Mouse (Mus musculus): ENCODE results near the gene Klc1. TPM values are rescaled to one million over a fixed set of nuclear protein-coding genes. Genes with fewer than 3 reads are reported as not detected.

The Klc1 gene
- polyA plus RNA-seq, 1 experiment, result 103 TPM

GRCm38 (mm10) chr12:111830375-111830774 lies 71.7 kb downstream of the Klc1 start:
- TF ChIP-seq CTCF (IDR thresholded peaks at IDR 0.05; ENCODE audit: borderline replicate concordance, insufficient read depth, low read length) (no peak), POLR2A (IDR thresholded peaks at IDR 0.05; ENCODE audit: low read depth, low read length) (no peak)
- H3K4me3 ChIP-seq (ENCODE audit: insufficient read depth, low read length), result no peak overlapping the region
- H3K27ac ChIP-seq (ENCODE audit: insufficient read depth, low read length), result no peak overlapping the region
- H3K4me1 ChIP-seq (ENCODE audit: control insufficient read depth, insufficient read depth, low read length), result no peaks in the 10 kb centered on the region

GRCm38 (mm10) chr12:111832643-111833042 lies 74.0 kb downstream of the Klc1 start:
- Histone ChIP-seq H3K4me3 (ENCODE audit: insufficient read depth, low read length) (no peak overlapping the region), H3K4me1 (ENCODE audit: control insufficient read depth, insufficient read depth, low read length) (no peaks in the 10 kb centered on the region), H3K27ac (ENCODE audit: insufficient read depth, low read length) (no peak overlapping the region)
- TF ChIP-seq CTCF (IDR thresholded peaks at IDR 0.05; ENCODE audit: borderline replicate concordance, insufficient read depth, low read length), result no peak
- no peak for TF ChIP-seq POLR2A (IDR thresholded peaks at IDR 0.05; ENCODE audit: low read depth, low read length)

DNA sequence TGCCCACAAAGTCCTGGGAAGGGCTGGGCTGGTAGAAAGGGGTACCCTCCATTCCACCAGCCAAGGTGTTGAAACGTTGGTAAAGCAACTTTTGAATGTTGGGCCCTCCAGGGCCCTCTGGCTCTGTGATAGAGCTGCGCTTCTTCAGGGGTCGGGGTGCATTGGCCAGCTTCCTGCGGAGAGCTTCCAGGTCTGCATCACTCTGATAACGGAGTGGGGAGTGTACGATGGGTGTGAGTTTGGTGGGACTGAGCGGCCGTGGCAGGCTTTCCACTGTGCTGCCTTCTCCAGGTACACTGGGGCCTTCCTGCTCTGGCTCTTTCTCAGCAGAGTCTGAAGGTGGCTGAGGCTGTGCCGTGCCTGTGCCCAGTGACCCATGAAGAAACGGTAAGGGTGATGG lies 74.8 kb downstream of the Klc1 start:
- no peaks in the 10 kb centered on the region for H3K4me1 ChIP-seq (ENCODE audit: control insufficient read depth, insufficient read depth, low read length)
- no peak for TF ChIP-seq POLR2A (IDR thresholded peaks at IDR 0.05; ENCODE audit: low read depth, low read length)
- no peak overlapping the region for H3K4me3 ChIP-seq (ENCODE audit: insufficient read depth, low read length)
- no peak overlapping the region for H3K27ac ChIP-seq (ENCODE audit: insufficient read depth, low read length)

DNA sequence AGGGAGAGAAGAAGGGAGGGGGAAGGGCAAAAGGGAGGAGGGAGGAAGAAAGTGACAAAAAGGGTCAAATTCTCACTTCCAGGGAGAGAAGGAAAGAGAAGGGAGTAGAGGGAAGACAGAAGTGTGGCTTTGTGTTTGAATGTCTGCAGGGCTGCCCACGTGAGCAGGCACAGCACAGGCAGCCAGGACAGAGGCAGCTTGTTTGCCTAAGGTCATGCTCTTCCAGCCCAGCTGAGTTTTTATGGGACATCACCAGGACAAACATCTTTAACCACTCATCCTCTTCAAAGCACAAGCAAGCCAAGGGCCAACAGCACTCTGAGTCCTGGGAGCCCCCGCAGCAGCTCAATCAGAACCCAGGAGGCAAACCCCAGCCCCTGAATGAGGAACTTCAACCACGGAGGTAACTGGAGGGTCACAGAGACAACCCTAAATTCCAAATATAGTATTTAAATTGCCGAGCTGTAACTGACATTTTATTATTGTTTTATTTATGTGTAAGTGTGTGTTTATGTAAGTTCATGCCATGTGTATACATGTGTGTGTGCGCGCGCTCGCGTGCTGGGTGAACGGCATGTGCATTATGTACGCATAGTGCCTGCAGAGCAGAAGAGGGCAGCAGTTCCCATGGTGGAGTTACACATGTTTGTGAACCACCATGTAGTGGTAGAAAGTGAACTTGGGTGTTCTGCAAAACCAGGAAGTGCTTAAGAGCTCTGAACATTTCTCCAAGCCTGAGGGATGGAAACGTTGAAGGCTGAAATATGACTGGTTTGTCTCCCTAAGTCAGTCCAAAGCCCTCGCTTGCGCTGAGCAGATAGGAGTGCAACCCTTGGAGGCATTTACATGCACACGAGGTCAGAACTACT lies 84.2 kb downstream of the Klc1 start:
- no peak overlapping the region for H3K4me3 ChIP-seq (ENCODE audit: insufficient read depth, low read length)
- H3K4me1 ChIP-seq (ENCODE audit: control insufficient read depth, insufficient read depth, low read length), result no peaks in the 10 kb centered on the region
- H3K27ac ChIP-seq (ENCODE audit: insufficient read depth, low read length), result no peak overlapping the region
- TF ChIP-seq CTCF (IDR thresholded peaks at IDR 0.05; ENCODE audit: borderline replicate concordance, insufficient read depth, low read length), result peak; percentile 19; the same call in 1 of the 2 replicates
- no peak for TF ChIP-seq POLR2A (IDR thresholded peaks at IDR 0.05; ENCODE audit: low read depth, low read length)

DNA sequence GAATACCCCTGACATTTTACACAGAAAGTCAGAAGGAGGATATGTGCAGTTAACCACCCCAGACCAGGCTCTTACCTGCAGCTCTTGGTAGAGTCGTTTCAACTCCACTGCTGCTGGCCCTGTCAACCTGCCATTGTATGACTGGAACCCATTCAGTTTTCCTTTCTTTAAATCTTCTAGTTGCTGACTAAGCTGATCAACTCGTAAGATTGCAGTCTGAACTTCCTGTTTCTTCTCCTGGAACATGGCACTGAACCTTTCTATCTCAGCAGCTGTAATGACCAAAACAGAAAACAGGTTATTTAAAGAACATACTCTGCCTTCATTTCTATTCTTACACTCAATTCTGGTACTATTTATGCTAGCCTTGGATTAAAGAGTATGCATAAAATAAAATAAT lies 84.8 kb downstream of the Klc1 start:
- TF ChIP-seq CTCF (IDR thresholded peaks at IDR 0.05; ENCODE audit: borderline replicate concordance, insufficient read depth, low read length) (no peak), POLR2A (IDR thresholded peaks at IDR 0.05; ENCODE audit: low read depth, low read length) (no peak)

GRCm38 (mm10) chr12:111845953-111846352 lies 87.3 kb downstream of the Klc1 start:
- TF ChIP-seq CTCF (IDR thresholded peaks at IDR 0.05; ENCODE audit: borderline replicate concordance, insufficient read depth, low read length) (no peak), POLR2A (IDR thresholded peaks at IDR 0.05; ENCODE audit: low read depth, low read length) (no peak)
- H3K4me3 ChIP-seq (ENCODE audit: insufficient read depth, low read length), result no peak overlapping the region
- H3K4me1 ChIP-seq (ENCODE audit: control insufficient read depth, insufficient read depth, low read length), result no peaks in the 10 kb centered on the region
- H3K27ac ChIP-seq (ENCODE audit: insufficient read depth, low read length), result no peak overlapping the region

More for the DNA sequence above, 84.8 kb downstream of the Klc1 start:
- H3K27ac ChIP-seq (ENCODE audit: insufficient read depth, low read length), result no peak overlapping the region
- no peak overlapping the region for H3K4me3 ChIP-seq (ENCODE audit: insufficient read depth, low read length)
- H3K4me1 ChIP-seq (ENCODE audit: control insufficient read depth, insufficient read depth, low read length), result no peaks in the 10 kb centered on the region

DNA sequence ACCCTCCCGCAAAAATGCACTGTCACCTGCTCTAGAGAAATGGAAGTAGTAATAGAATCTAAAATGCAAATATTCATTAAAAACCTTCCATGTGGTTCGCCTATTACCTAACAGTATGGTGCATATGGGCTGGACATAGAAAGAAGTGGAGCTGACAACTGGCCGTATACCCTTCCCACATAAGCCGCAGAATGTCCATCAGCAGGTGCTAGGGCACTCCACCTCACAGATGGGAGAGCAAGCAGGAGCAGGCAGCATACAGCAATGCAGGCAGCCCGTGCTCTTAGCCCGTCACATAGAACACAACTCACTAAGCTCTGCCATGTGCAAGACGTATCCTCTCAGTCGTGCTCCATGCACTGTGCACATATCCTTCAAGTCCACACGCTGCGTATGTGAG lies 88.2 kb downstream of the Klc1 start:
- Histone ChIP-seq H3K4me1 (ENCODE audit: control insufficient read depth, insufficient read depth, low read length) (peaks cover 2% of the 10 kb centered on the region; the same call in 1 of the 2 replicates), H3K4me3 (ENCODE audit: insufficient read depth, low read length) (no peak overlapping the region), H3K27ac (ENCODE audit: insufficient read depth, low read length) (no peak overlapping the region)
- no peak for TF ChIP-seq CTCF (IDR thresholded peaks at IDR 0.05; ENCODE audit: borderline replicate concordance, insufficient read depth, low read length)
- no peak for TF ChIP-seq POLR2A (IDR thresholded peaks at IDR 0.05; ENCODE audit: low read depth, low read length)

DNA sequence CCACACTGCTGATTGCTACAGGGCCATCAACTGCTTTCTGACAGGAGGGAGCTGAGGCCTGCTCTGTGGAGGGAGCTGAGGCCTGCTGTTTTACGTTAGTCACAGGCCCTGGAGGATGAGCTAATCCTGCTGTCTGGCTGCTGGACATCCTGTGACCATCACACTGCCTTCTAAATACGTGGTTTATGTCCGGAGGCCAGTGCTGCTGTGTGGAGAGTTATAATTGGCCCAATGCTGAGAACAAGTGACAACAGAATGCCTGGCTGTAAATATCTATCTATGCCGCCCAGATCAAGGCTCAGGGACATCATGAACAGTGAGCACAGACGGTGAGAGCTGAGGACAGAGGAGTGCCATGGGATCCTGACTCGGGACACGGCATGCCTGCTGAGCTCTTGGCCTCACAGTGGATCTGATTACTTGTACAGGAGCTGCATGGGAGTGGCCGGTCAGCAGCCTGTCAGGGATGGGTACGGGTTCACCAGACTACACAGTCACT lies 89.7 kb downstream of the Klc1 start:
- TF ChIP-seq POLR2A (IDR thresholded peaks at IDR 0.05; ENCODE audit: low read depth, low read length) (no peak), CTCF (IDR thresholded peaks at IDR 0.05; ENCODE audit: borderline replicate concordance, insufficient read depth, low read length) (no peak)

GRCm38 (mm10) chr12:111851235-111851634 lies 92.6 kb downstream of the Klc1 start:
- no peak overlapping the region for H3K27ac ChIP-seq (ENCODE audit: insufficient read depth, low read length)
- peaks cover 10% of the 10 kb centered on the region for H3K4me1 ChIP-seq (ENCODE audit: control insufficient read depth, insufficient read depth, low read length)
- no peak overlapping the region for H3K4me3 ChIP-seq (ENCODE audit: insufficient read depth, low read length)
- TF ChIP-seq POLR2A (IDR thresholded peaks at IDR 0.05; ENCODE audit: low read depth, low read length), result no peak
- no peak for TF ChIP-seq CTCF (IDR thresholded peaks at IDR 0.05; ENCODE audit: borderline replicate concordance, insufficient read depth, low read length)

More for the DNA sequence above, 89.7 kb downstream of the Klc1 start:
- H3K27ac ChIP-seq (ENCODE audit: insufficient read depth, low read length), result no peak overlapping the region
- H3K4me3 ChIP-seq (ENCODE audit: insufficient read depth, low read length), result no peak overlapping the region
- H3K4me1 ChIP-seq (ENCODE audit: control insufficient read depth, insufficient read depth, low read length), result peaks cover 6% of the 10 kb centered on the region

GRCm38 (mm10) chr12:111851745-111852144 lies 93.1 kb downstream of the Klc1 start:
- H3K4me1 ChIP-seq (ENCODE audit: control insufficient read depth, insufficient read depth, low read length), result peaks cover 10% of the 10 kb centered on the region
- no peak overlapping the region for H3K4me3 ChIP-seq (ENCODE audit: insufficient read depth, low read length)
- H3K27ac ChIP-seq (ENCODE audit: insufficient read depth, low read length), result no peak overlapping the region
- no peak for TF ChIP-seq POLR2A (IDR thresholded peaks at IDR 0.05; ENCODE audit: low read depth, low read length)
- no peak for TF ChIP-seq CTCF (IDR thresholded peaks at IDR 0.05; ENCODE audit: borderline replicate concordance, insufficient read depth, low read length)

Measured in embryonic fibroblast, embryonic 13.5 days (primary cell).